Mouse (Mus musculus): ENCODE measurements around the gene Gm11555. TPM values are rescaled to one million over a fixed set of nuclear protein-coding genes. Genes with fewer than 3 reads are reported as not detected.

Gene Gm11555
- not detected for polyA plus RNA-seq (2017; shearing (Covaris generic))

DNA sequence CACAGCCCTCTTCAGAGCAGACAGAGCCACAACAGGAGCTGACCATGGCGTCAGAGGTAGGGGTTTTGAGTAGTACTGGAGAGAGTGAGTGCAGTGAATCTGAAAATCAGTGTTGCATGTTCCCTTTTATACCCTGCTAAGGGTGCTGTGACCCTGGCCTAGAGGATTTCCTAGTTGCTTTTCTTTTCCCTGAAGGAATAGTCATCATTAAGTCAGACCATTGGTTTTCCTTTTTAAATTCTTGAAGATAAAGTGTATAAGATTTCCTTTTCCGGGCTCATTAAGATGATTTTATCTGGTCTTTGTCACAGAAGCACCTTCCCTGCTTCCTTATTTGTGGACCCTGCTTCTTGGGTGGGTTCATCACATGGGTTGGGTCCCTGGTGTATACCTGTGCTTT, at the start of gene Gm11555:
Gene Gm11555 (minus strand): TSS at position 101 of the 400 bp plus-strand sequence.

GRCm38 (mm10) chr11:99690463-99690862, 40.4 kb upstream of the Gm11555 start, which contains the start of gene Gm14190:
Gene Gm14190 (minus strand): TSS chr11:99690740.

GRCm38 (mm10) chr11:99665860-99666259, 15.8 kb upstream of the Gm11555 start, which contains the start of gene Krtap4-6:
Gene Krtap4-6 (minus strand): TSS chr11:99665960.

DNA sequence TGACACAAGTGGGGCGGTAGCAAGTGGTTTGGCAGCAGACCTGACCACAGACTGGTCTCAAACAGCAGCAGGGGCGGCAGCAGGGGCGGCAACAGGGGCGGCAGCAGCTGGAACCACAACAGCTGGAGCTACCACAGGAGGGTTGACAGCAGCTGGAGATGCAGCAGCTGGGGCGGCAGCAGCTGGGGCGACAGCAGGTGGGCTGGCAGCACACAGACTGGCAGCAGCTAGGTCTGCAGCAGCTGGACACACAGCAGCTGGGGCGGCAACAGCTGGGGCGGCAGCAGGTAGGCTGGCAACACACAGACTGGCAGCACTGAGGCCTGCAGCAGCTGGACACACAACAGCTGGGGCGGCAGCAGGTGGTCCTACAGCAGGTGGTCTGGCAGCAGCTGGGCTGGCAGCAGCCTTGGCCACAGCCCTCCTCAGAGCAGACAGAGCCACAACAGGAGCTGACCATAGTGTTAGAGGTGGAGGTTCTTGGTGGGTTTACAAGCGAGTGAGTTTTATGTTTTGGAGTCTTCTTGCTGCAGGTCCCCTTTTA, 8.5 kb upstream of the Gm11555 start, which contains the start of gene Gm11563:
Gene Gm11563 (minus strand): TSS at position 494 of the 544 bp plus-strand sequence.

DNA sequence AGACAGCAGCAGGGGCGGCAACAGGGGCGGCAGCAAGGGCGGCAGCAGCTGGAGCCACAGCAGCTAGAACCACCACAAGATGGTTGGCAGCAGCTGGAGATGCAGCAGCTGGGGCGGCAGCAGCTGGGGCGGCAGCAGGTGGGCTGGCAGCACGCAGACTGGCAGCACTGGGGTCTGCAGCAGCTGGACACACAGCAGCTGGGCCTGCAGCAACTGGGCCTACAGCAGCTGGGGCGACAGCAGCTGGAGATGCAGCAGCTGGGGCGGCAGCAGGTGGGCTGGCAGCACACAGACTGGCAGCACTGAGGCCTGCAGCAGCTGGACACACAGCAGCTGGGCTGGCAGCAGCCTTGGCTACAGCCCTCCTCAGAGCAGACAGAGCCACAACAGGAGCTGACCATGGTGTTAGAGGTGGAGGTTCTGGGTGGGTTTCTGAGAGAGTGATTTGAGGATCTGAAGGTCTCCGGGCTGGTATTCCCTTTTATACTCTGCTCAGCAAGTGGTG, 6.3 kb downstream of the Gm11555 start, which contains the start of gene Krtap4-7:
Gene Krtap4-7 (minus strand): TSS at position 455 of the 505 bp plus-strand sequence.

DNA sequence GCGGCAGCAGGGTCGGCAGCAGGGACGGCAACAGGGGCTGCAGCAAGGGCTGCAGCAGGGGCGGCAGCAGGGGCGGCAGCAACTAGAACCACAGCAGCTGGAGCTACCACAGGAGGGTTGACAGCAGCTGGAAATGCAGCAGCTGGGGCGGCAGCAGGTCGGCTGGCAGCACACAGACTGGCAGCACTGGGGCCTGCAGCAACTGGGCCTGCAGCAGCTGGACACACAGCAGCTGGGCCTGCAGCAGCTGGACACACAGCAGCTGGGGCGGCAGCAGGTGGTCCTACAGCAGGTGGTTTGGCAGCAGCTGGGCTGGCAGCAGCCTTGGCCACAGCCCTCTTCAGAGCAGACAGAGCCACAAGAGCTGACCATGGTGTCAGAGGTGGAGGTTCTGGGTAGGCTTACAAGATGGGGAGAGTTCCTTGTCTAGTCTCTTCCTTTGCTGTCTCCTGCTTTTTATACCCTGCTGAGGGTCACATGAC, 15.3 kb downstream of the Gm11555 start, which contains the start of gene Krtap4-2:
Gene Krtap4-2 (minus strand): TSS at position 432 of the 482 bp plus-strand sequence.

GRCm38 (mm10) chr11:99628138-99628537, 21.9 kb downstream of the Gm11555 start, which contains the start of gene Krtap4-1:
Gene Krtap4-1 (minus strand): TSS chr11:99628238.

GRCm38 (mm10) chr11:99620335-99620734, 29.7 kb downstream of the Gm11555 start, which contains the start of gene Gm11562:
Gene Gm11562 (minus strand): TSS chr11:99620435.

GRCm38 (mm10) chr11:99614796-99615363, 35.2 kb downstream of the Gm11555 start, which contains the start of gene Krtap2-4:
Gene Krtap2-4 (minus strand): TSS chr11:99614846.

DNA sequence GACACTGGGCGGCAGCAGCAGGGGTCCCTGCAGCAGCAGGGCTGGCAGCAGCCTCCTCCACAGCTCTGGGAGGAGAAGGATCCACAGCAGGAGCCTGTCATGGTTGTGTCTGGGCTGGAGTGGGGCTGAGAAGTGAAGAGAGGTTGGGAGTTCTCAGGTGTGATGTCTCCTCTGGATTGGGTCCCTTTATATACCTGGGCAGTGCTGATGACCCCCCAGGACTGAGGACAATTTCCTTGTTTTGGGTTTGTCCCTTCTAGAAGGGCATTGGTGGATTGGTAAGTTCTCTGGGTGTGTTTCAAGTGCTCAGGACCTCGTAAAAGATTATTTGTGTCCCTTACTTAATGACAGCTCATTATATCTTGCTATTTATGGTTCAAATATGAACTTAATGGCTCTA, 39.9 kb downstream of the Gm11555 start, which contains the start of gene Gm11937:
Gene Gm11937 (minus strand): TSS at position 101 of the 400 bp plus-strand sequence.

DNA sequence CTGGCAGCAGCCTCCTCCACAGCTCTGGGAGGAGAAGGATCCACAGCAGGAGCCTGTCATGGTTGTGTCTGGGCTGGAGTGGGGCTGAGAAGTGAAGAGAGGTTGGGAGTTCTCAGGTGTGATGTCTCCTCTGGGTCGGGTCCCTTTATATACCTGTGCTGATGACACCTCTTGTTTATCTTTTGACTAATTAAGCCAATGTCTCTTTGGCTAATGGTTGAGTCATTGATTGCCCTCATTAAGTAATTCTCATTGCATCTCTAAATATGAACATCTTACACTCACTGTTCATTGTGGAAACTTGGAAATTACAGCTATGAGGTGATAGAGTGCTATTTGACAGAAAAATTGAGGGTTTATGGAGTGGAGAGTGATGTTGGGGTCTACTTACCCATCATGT, 46.8 kb downstream of the Gm11555 start, which contains the start of gene Gm11938:
Gene Gm11938 (minus strand): TSS at position 101 of the 400 bp plus-strand sequence.

Other genes with a start within 250 kb of the Gm11555 start
- gene Krt12, start 228.0 kb downstream of the Gm11555 start, polyA plus RNA-seq (2017; shearing (Covaris generic)) = not detected
- not detected for gene Krt20, start 212.1 kb downstream of the Gm11555 start, polyA plus RNA-seq (2017; shearing (Covaris generic))
- not detected for gene Krt23, start 157.1 kb downstream of the Gm11555 start, polyA plus RNA-seq (2017; shearing (Covaris generic))
- not detected for gene Krt39, start 128.9 kb downstream of the Gm11555 start, polyA plus RNA-seq (2017; shearing (Covaris generic))
- gene Krt40, start 107.1 kb downstream of the Gm11555 start, polyA plus RNA-seq (2017; shearing (Covaris generic)) = not detected
- not detected for gene Krtap3-3, start 99.4 kb downstream of the Gm11555 start, polyA plus RNA-seq (2017; shearing (Covaris generic))
- not detected for gene Krtap3-2, start 93.4 kb downstream of the Gm11555 start, polyA plus RNA-seq (2017; shearing (Covaris generic))
- not detected for gene Gm11939, start 90.8 kb downstream of the Gm11555 start, polyA plus RNA-seq (2017; shearing (Covaris generic))
- gene Krtap3-1, start 83.6 kb downstream of the Gm11555 start, polyA plus RNA-seq (2017; shearing (Covaris generic)) = not detected
- gene Krtap1-5, start 69.2 kb downstream of the Gm11555 start, polyA plus RNA-seq (2017; shearing (Covaris generic)) = not detected
- gene Krtap1-4, start 66.6 kb downstream of the Gm11555 start, polyA plus RNA-seq (2017; shearing (Covaris generic)) = not detected
- not detected for gene Krtap1-3, start 58.9 kb downstream of the Gm11555 start, polyA plus RNA-seq (2017; shearing (Covaris generic))
- gene Krtap9-3, start 52.1 kb downstream of the Gm11555 start, polyA plus RNA-seq (2017; shearing (Covaris generic)) = not detected
- not detected for gene Gm11938, start 46.9 kb downstream of the Gm11555 start, polyA plus RNA-seq (2017; shearing (Covaris generic))
- gene Gm11937, start 40.0 kb downstream of the Gm11555 start, polyA plus RNA-seq (2017; shearing (Covaris generic)) = not detected
- not detected for gene Krtap2-4, start 35.4 kb downstream of the Gm11555 start, polyA plus RNA-seq (2017; shearing (Covaris generic))
- not detected for gene Gm11562, start 29.8 kb downstream of the Gm11555 start, polyA plus RNA-seq (2017; shearing (Covaris generic))
- not detected for gene Krtap4-1, start 22.0 kb downstream of the Gm11555 start, polyA plus RNA-seq (2017; shearing (Covaris generic))
- gene Krtap4-2, start 15.2 kb downstream of the Gm11555 start, polyA plus RNA-seq (2017; shearing (Covaris generic)) = not detected
- not detected for gene Krtap4-7, start 6.1 kb downstream of the Gm11555 start, polyA plus RNA-seq (2017; shearing (Covaris generic))
- gene Gm11563, start 8.7 kb upstream of the Gm11555 start, polyA plus RNA-seq (2017; shearing (Covaris generic)) = not detected
- not detected for gene Krtap4-6, start 15.7 kb upstream of the Gm11555 start, polyA plus RNA-seq (2017; shearing (Covaris generic))
- not detected for gene Gm14190, start 40.5 kb upstream of the Gm11555 start, polyA plus RNA-seq (2017; shearing (Covaris generic))
- gene Gm14180, start 84.1 kb upstream of the Gm11555 start, polyA plus RNA-seq (2017; shearing (Covaris generic)) = not detected
- gene Gm11595, start 122.7 kb upstream of the Gm11555 start, polyA plus RNA-seq (2017; shearing (Covaris generic)) = not detected
- gene Krtap4-8, start 130.5 kb upstream of the Gm11555 start, polyA plus RNA-seq (2017; shearing (Covaris generic)) = not detected
- not detected for gene Krtap4-9, start 135.0 kb upstream of the Gm11555 start, polyA plus RNA-seq (2017; shearing (Covaris generic))
- gene Gm11596, start 143.2 kb upstream of the Gm11555 start, polyA plus RNA-seq (2017; shearing (Covaris generic)) = not detected
- gene Gm11569, start 148.7 kb upstream of the Gm11555 start, polyA plus RNA-seq (2017; shearing (Covaris generic)) = not detected
- not detected for gene Gm11554, start 154.2 kb upstream of the Gm11555 start, polyA plus RNA-seq (2017; shearing (Covaris generic))
- gene Krtap4-13, start 159.7 kb upstream of the Gm11555 start, polyA plus RNA-seq (2017; shearing (Covaris generic)) = not detected
- gene Gm11564, start 165.4 kb upstream of the Gm11555 start, polyA plus RNA-seq (2017; shearing (Covaris generic)) = not detected
- gene 2300003K06Rik, start 187.8 kb upstream of the Gm11555 start, polyA plus RNA-seq (2017; shearing (Covaris generic)) = not detected
- gene Krtap4-16, start 201.4 kb upstream of the Gm11555 start, polyA plus RNA-seq (2017; shearing (Covaris generic)) = not detected
- gene Gm11568, start 207.7 kb upstream of the Gm11555 start, polyA plus RNA-seq (2017; shearing (Covaris generic)) = not detected
- gene Gm11559, start 214.2 kb upstream of the Gm11555 start, polyA plus RNA-seq (2017; shearing (Covaris generic)) = not detected
- gene Krtap9-1, start 223.2 kb upstream of the Gm11555 start, polyA plus RNA-seq (2017; shearing (Covaris generic)) = not detected
- gene Gm11567, start 229.0 kb upstream of the Gm11555 start, polyA plus RNA-seq (2017; shearing (Covaris generic)) = not detected